Mouse (Mus musculus): ENCODE results near the gene Ptpre.

- TF ChIP-seq CTCF (IDR thresholded peaks at IDR 0.05; ENCODE audit: borderline replicate concordance, extremely low read depth, insufficient read depth, insufficient read length) (no peak), POLR2A (IDR thresholded peaks at IDR 0.05; ENCODE audit: borderline replicate concordance, extremely low read depth, insufficient read depth, insufficient read length, poor library complexity, severe bottlenecking) (no peak)
Measured at GRCm38 (mm10) chr7:135545957-135546356, 8.7 kb downstream of the Ptpre start.

Data from brain, embryonic 14.5 days (tissue).